Mouse (Mus musculus) liver, postnatal 0 days (tissue): Measurements from ENCODE around the gene Unc13a.

Experiments used
- CTCF ChIP-seq: sonication (generic); IDR thresholded peaks from 2 replicates; pipeline ENCODE4 v1.5.1; 2016; ENCODE audit warnings: antibody characterized with exemption, low read depth
- EP300 ChIP-seq: IDR thresholded peaks from 2 replicates; pipeline ENCODE4 v1.6.1; 2016; ENCODE audit warnings: antibody characterized with exemption, low read depth, mild to moderate bottlenecking

DNA sequence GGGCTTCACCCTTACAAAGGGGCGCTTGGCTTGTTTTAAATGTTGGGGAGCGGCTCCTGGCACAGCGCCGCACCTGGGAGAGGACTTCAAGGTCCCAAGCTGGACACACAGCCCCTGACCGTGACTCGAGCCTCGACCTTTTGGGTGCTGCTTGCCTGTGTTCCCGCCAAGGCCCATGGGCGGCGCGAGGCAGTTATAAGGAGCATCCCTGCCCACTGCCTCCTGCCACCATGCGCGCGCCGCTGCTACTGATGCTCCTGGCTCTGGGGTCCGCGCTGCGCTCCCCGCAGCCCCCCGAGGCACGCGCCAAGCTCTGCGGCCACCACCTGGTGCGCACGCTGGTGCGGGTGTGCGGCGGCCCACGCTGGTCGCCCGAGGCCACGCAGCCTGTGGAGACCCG lies 17.5 kb upstream of the Unc13a start, which contains the start of gene Insl3:
- TF ChIP-seq CTCF (no peak), EP300 (no peak)
